Mouse (Mus musculus) duodenum, adult 2 months (tissue): ENCODE measurements around the gene AA792892. TPM values are rescaled to one million over a fixed set of nuclear protein-coding genes. Genes with fewer than 3 reads are reported as not detected.

Source experiments
- polyA plus RNA-seq: library from polyadenylated mRNA; depleted of rRNA; stranded (reverse); fragments of >200 nt; gene quantifications from 2 replicates; pipeline ENCODE4 v1.2.3, GENCODE M21; 2012; ENCODE audit warnings: low replicate concordance; rRNA removed

AA792892 gene
- polyA plus RNA-seq: not detected in 2 replicates

GRCm38 (mm10) chr5:94339449-94339848, at the start of gene AA792892:
Gene AA792892 (plus strand): TSS chr5:94339749.

GRCm38 (mm10) chr5:94306696-94307095, 32.9 kb upstream of the AA792892 start, which contains the start of gene A430089I19Rik:
Gene A430089I19Rik (minus strand): TSS chr5:94306796.

GRCm38 (mm10) chr5:94314135-94314534, 25.4 kb upstream of the AA792892 start, which contains the start of gene Gm6502:
Gene Gm6502 (plus strand): TSS chr5:94314435.

Other genes starting within 250 kb of the AA792892 start
- gene Gm3106, start 121.7 kb upstream of the AA792892 start, polyA plus RNA-seq: not detected in 2 replicates
- gene A430089I19Rik, start 33.0 kb upstream of the AA792892 start, polyA plus RNA-seq: not detected in 2 replicates
- not detected in 2 replicates for gene Gm6502, start 25.3 kb upstream of the AA792892 start, polyA plus RNA-seq
- gene Gm7682, start 106.0 kb downstream of the AA792892 start, polyA plus RNA-seq: not detected in 2 replicates
- gene Gm3139, start 186.5 kb downstream of the AA792892 start, polyA plus RNA-seq: not detected in 2 replicates